Mouse (Mus musculus) left cerebral cortex, adult 11 months (tissue): ENCODE results near the gene Ccl28.
"Not testable (repeated sequence)": the region's sequence is repeated elsewhere in the genome, so short reads cannot be mapped to it uniquely, and the experiment has no call there.

Source experiments
- DNase-seq: peaks from one replicate; pipeline ENCODE4 v3.0.0; 2022; ENCODE audit warnings: low spot score

Gene Ccl28

DNA sequence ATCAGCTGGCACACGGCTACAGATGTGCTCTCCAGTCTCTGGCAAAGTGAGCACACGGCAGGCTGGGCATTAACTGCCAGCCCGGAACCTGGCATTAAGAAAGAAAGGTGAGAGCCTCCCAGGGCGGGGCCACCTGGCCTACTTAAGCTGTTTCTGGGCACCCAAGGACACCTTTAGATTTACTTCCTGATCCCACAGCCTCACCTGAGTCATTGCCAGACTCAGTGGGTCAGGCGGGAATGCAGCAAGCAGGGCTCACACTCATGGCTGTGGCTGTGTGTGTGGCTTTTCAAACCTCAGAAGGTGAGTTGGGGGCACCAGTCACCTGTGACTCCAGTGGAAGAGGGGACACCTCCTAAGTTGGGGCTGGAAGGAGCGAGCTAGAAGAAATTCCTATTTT lies at the start of gene Ccl28:
Gene Ccl28, plus strand, starts transcription at position 186 of the 400 bp plus-strand sequence.
- no peak for DNase-seq

DNA sequence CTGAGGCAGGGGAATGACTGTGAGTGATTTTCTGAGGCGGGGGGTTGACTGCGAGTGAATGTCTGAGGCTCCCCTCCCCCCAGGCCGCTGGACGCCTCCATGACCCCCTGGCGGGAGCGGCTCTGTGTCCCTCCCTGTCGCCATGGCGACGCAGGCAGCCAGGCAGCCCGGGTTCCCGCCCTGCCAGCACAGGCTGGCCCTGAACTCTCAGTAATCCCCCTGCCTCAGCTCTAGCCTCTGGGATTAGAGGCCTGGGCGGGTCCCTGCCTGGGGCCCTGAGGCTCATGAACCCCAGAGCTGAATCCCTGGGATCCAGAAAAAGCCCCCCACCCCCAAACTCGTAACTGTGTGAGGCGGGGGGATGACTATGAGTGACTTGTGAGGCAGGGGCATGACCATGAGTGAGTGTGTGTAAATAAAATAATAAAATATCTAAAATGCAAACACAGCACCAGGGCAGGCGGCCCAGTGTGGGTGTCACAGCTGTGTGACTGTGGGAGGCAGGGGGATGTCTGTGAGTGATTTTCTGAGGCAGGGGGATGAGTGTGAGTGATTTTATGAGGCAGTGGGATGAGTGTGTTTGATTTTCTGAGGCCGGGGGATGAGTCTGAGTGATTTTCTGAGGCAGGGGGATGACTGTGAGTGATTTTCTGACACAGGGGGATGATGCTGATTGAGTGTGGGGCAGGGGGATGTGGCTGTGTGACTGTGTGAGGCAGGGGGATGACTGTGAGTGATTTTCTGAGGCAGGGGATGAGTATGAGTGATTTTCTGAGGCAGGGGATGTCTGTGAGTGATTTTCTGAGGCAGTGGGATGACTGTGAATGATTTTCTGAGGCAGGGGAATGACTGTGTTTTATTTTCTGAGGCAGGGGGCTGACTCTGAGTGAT lies 27.1 kb upstream of the Ccl28 start:
- not testable (repeated sequence) for DNase-seq

- DNase-seq: not testable (repeated sequence)
Observed at GRCm38 (mm10) chr13:119598466-119598865, 25.2 kb upstream of the Ccl28 start.

DNA sequence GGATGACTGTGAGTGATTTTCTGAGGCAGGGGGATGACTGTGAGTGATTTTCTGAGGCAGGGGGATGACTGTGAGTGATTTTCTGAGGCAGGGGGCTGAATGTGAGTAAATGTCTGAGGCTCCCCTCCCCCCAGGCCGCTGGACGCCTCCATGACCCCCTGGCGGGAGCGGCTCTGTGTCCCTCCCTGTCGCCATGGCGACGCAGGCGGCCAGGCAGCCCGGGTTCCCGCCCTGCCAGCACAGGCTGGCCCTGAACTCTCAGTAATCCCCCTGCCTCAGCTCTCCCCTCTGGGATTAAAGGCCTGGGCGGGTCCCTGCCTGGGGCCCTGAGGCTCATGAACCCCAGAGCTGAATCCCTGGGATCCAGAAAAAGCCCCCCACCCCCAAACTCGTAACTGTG lies 24.6 kb upstream of the Ccl28 start:
- DNase-seq: not testable (repeated sequence)

GRCm38 (mm10) chr13:119599498-119599897 lies 24.1 kb upstream of the Ccl28 start:
- not testable (repeated sequence) for DNase-seq

GRCm38 (mm10) chr13:119600166-119600565 lies 23.5 kb upstream of the Ccl28 start:
- not testable (repeated sequence) for DNase-seq

- DNase-seq: not testable (repeated sequence)
Observed at GRCm38 (mm10) chr13:119602688-119603331, 20.8 kb upstream of the Ccl28 start.

DNA sequence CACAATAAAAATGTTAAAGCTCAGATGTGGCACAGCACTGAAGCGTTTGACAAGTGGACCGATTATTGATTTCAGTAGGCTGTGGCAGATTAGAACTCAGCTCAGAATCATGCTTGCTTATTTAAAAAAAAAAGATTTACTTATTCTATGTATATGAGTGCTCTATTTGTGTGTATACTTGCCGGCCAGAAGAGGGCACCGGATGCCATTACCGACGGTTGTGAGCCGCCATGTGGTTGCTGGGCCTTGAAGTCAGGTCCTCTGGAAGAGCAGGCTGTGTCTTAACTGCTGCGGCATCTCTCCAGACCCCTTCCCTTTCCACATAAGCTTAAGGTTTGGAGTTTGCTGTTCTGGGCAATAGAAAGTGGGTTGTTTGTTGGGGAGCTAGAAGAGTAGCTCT lies 19.7 kb upstream of the Ccl28 start:
- DNase-seq: not testable (repeated sequence)

- not testable (repeated sequence) for DNase-seq
Observed at GRCm38 (mm10) chr13:119604322-119604721, 19.3 kb upstream of the Ccl28 start.

GRCm38 (mm10) chr13:119618841-119619240 lies 4.8 kb upstream of the Ccl28 start:
- no peak for DNase-seq

- no peak for DNase-seq
Observed at GRCm38 (mm10) chr13:119619735-119620134, 3.9 kb upstream of the Ccl28 start.

DNA sequence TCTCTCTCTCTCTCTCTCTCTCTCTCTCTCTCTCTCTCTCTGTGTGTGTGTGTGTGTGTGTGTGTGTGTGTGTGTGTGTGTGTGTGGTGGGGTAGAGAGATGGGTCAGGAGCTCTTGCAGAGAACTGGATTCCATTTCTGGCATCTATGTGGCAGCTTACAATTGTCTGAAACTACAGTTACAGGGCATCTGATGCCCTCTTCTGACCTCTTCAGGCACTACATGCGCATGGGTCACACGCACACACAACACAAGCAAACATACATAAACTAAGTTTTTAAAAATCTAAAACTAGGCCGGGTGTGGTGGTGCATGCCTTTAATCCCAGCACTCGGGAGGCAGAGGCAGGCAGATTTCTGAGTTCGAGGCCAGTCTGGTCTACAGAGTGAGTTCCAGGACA lies 2.3 kb downstream of the Ccl28 start:
- not testable (repeated sequence) for DNase-seq

DNA sequence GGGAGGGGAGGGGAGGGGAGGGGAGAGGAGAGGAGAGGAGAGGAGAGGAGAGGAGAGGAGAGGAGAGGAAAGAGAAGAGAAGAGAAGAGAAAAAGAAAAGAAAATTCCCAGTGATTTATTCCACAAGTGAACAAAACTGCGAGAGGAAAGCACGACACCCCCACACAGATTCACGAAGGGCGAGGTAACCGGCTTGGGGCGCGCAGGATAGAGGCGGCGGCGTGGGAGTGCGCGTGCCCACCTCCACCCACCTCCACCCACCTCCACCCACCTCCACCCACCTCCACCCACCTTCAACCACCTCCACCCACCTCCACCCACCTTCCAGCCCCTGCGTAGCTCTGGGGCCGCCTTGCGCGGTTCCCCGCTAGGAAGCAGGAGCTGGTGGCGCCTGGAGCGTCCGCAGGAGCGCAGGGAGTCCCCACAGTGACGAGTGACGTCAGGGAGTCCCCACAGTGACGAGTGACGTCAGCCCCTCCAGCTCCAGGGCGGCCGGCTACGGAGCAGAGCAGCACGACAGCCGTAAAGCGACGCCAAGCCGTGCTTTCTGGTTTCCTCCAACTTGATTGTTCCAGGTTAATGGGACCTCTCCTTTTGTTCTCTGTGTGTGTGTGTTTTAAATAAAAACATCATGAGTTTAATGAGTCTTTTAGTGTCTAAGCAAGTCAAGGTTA lies 8.0 kb downstream of the Ccl28 start:
- DNase-seq: peak; percentile 75

- DNase-seq: no peak
Observed at GRCm38 (mm10) chr13:119632156-119632548, 8.5 kb downstream of the Ccl28 start.

DNA sequence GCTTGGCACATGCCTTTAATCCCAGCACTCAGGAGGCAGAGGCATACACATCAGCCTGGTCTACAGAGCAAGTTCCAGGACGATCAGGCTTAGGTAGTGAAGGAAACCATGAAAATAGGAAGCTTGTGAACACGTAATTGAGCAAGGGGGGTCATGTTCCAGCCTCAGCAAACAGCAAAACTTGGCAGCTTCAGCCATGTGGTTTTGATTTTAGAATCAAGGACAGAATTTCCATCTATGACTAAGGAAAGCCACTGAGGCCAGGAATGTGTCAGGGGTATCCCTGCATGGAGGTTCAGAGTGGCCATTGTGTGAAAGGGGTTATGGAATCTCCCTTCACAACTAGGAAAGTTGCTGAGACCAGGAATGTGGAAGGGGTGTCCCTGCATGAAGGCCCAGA lies 11.9 kb downstream of the Ccl28 start:
- no peak for DNase-seq

DNA sequence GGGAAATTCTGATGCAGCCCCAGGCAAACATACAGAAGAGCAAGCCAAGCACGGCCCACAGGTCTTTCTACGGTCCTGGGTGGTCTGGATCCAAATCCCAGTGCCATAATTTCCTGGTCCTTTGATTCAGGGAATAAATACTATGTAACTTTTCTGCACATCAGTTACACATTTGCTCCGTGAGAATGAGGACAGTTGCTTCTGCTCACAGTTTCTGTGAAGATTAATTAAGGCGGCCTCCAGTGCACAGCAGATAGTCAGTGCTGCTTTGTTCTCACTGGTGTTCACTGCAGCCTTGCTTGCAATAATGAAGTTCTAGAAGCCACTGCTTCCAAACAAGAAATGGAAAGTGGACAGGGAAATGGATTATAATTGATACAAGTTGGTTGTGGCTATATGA lies 14.2 kb downstream of the Ccl28 start:
- DNase-seq: no peak

DNA sequence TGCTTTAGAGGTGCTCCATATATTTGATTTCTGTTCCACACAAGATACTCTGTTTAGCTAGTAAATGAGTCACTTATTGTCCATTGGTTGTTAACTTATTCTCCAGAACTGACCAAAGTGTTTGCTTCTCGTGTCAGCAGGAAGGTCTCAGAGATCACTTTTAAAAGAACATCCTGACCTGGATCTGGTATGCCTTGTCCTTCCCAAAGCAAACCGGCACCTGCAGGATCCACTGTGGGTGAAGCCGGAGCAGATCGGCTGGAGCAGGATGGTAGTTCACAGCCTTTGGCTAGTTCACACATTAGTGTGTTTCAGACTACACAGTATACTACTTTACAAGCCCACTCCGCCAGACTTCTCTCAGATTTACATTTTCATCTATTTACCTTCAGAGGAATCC lies 14.8 kb downstream of the Ccl28 start:
- DNase-seq: no peak

DNA sequence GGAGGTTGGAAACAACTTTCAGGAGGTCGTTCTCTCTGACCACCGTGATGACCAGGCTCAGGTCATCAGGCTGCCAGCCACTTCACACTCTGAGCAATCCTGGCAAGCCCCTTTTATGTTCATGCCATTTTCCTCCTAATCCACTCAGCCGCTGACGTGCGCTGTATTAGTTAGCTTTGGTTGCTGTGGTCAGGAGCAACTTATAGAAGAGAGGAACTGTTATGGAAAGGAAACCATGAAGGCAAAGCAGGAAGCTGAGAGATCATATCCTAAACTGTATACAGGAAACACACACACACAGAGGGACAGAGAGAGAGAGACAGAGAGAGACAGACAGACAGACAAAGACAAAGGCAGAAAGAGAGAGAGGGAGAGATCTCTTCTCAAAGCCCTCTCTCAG lies 15.7 kb downstream of the Ccl28 start:
- DNase-seq: no peak

GRCm38 (mm10) chr13:119640504-119640903 lies 16.9 kb downstream of the Ccl28 start:
- DNase-seq: no peak

GRCm38 (mm10) chr13:119641145-119641544 lies 17.5 kb downstream of the Ccl28 start:
- no peak for DNase-seq

DNA sequence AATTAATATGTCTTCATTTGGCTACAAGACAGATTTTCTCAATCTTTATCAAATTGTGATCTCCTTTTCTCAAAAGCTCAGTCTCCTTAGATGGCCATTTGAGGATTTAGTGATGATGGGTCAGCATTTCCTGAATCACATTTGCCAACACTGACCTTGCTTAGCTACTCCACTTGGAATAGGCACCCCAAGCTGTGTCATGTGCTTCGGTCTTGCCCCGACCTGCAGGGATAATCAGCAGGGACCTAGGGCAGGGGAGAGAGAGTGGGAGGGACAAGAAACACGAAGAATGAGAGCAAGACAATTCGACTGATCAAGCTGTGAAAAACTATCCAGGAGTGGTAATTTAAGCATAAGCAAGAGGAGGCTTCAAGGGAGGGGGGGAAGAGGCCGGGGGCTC lies 21.1 kb downstream of the Ccl28 start:
- DNase-seq: no peak

DNA sequence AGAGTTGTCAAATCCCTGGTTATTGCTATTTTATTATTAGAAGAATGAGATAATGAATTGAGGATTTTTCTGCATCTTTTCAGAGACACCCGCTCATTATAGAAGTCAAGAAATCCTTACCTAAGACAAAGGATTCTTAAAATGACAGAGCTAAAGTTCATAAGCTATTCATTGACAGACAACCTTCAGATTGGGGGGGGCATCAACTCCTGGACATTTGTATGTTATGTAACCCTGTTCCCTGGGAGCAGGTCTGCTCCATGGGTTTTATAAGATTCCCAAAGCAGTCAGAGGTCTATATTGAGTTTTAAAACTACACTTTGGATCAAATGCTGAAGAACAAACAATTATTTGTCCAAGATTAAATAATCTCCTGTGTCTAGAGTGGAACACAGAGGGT lies 22.9 kb downstream of the Ccl28 start:
- DNase-seq: no peak
